Mouse (Mus musculus) thymus, adult 2 months (tissue): ENCODE results near the gene Dcdc2b. TPM values are rescaled to one million over a fixed set of nuclear protein-coding genes. Genes with fewer than 3 reads are reported as not detected.

ENCODE experiments used
- DNase-seq: peaks from one replicate; pipeline ENCODE4 v3.0.0; 2021
- H3K27ac ChIP-seq: fragments of 200-500 bp; 2 replicates; pipeline ENCODE4 v1.5.1; 2012; ENCODE audit warnings: low read length, control low read depth; ENCODE audit not compliant: control insufficient read depth, insufficient read depth
- H3K27me3 ChIP-seq: fragments of 200-500 bp; 2 replicates; pipeline ENCODE4 v1.6.1; 2012; ENCODE audit warnings: mild to moderate bottlenecking, low read length, moderate library complexity, mixed read lengths; ENCODE audit not compliant: control insufficient read depth, insufficient read depth
- H3K36me3 ChIP-seq: fragments of 200-500 bp; 2 replicates; pipeline ENCODE4 v1.6.1; 2012; ENCODE audit warnings: mild to moderate bottlenecking, low read length, moderate library complexity; ENCODE audit not compliant: control insufficient read depth, insufficient read depth
- H3K4me1 ChIP-seq: fragments of 200-500 bp; replicated peaks from 2 replicates; pipeline ENCODE4 v1.6.1; 2012; ENCODE audit warnings: low read length; ENCODE audit not compliant: control insufficient read depth, insufficient read depth
- H3K4me3 ChIP-seq: fragments of 200-500 bp; 2 replicates; pipeline ENCODE4 v1.5.1; 2012; ENCODE audit warnings: mild to moderate bottlenecking, low read length, control low read depth, moderate library complexity; ENCODE audit not compliant: control insufficient read depth, insufficient read depth
- CTCF ChIP-seq: fragments of 200-500 bp; IDR thresholded peaks from 2 replicates; pipeline ENCODE4 v1.5.1; 2012; ENCODE audit warnings: mild to moderate bottlenecking, control low read depth, low read length, moderate library complexity, borderline replicate concordance; ENCODE audit not compliant: control insufficient read depth, poor library complexity, insufficient read depth; ENCODE audit errors: extremely low read depth
- POLR2A ChIP-seq: fragments of 200-500 bp; IDR thresholded peaks from 2 replicates; pipeline ENCODE4 v1.6.1; 2012; ENCODE audit warnings: mild to moderate bottlenecking, low read length, control low read depth, moderate library complexity; ENCODE audit not compliant: control insufficient read depth, poor library complexity, insufficient read depth; ENCODE audit errors: extremely low read depth
- WGBS: fragments of 180-500 bp; shearing (Covaris S2); methylation state at CpG from one replicate; pipeline ENCODE4 v1.1.7; 2018; 5-methylcytosine and 5-hydroxymethylcytosine counted together
- polyA plus RNA-seq: library from polyadenylated mRNA; depleted of rRNA; stranded (reverse); fragments of >200 nt; gene quantifications from 2 replicates; pipeline ENCODE4 v1.2.3, GENCODE M21; 2012; rRNA removed

Dcdc2b gene
- polyA plus RNA-seq, 1 experiment, result 7.0 TPM

DNA sequence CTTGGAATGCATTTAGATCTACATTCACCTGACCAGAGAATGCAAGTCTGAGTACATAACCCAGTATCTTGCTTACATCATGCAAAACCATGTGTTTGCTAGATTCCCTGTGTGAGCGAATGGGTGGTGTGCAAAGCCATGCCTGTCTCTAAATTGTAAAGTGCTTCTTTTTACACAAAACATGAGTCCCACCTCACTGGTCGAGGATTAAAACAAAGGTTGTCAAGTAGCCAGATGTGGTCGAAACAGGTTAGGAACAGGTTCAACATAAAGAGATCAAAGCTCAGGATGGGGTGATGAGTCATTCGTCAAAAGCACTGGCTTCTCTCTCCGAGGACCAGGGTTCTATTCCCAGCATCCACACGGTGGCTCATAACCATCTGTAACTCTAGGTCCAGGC, 48.9 kb downstream of the Dcdc2b start:
- H3K4me1 ChIP-seq, result peaks cover 53% of the 10 kb centered on the region
- H3K36me3 ChIP-seq, result peaks cover 20% of the 10 kb centered on the region
- H3K4me3 ChIP-seq, result no peak overlapping the region
- no peak overlapping the region for H3K27ac ChIP-seq
- DNase-seq, result no peak
- H3K27me3 ChIP-seq, result no peaks in the 10 kb centered on the region
- WGBS, result 49% methylated on average over 6 of the region's 6 CpGs
- TF ChIP-seq POLR2A (no peak), CTCF (no peak)

DNA sequence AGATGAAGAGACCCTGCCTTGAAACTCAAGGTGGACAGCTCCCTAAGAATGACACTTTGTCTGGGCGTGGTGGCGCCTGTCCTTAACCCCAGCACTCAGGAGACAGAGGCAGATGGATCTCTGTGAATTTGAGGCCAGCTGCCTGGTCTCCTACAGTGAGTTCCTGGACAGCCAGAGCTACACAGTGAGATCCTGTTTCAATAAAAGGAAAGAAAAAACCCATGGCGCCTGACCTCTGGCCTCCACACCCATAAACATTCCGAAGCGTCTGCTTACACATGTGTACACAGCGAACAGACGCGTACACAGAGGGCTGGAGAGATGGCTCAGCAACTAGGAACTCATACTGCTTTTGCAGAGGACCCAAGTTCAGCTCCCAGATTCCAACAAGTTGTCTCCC, 50.3 kb downstream of the Dcdc2b start:
- TF ChIP-seq CTCF (no peak), POLR2A (no peak)
- 92% methylated on average over 8 of the region's 8 CpGs for WGBS

DNA sequence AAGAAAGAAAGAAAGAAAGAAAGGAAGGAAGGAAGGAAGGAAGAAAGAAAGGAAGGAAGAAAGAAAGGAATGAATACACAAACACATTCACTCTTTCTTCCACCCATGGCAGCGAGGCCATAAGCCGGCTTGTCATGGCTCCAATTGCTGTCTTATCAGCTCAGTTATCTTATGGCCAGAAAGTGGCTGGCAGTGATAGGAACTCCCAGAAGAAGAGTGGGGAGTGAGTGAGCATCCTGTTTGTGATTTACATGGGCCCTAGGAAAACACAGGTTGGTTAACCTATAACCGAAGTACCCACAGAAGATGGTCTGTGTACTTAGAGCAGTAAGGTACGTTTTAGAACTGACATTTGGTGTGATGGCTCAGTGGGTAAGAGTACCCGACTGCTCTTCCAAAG, 52.9 kb downstream of the Dcdc2b start:
- peaks cover 39% of the 10 kb centered on the region for H3K4me1 ChIP-seq
- no peak overlapping the region for H3K27ac ChIP-seq
- 88% methylated on average over 5 of the region's 5 CpGs for WGBS
- TF ChIP-seq POLR2A, result no peak
- TF ChIP-seq CTCF, result no peak
- DNase-seq, result no peak
- H3K4me3 ChIP-seq, result no peak overlapping the region
- H3K27me3 ChIP-seq, result no peaks in the 10 kb centered on the region
- peaks cover 28% of the 10 kb centered on the region for H3K36me3 ChIP-seq

More for the DNA sequence above, 50.3 kb downstream of the Dcdc2b start:
- DNase-seq, result no peak
- H3K4me1 ChIP-seq, result peaks cover 53% of the 10 kb centered on the region
- no peak overlapping the region for H3K4me3 ChIP-seq
- peaks cover 25% of the 10 kb centered on the region for H3K36me3 ChIP-seq
- 0 out of 2 replicates have a peak overlapping the region, but pooled peaks have one; percentile 9 for H3K27ac ChIP-seq
- no peaks in the 10 kb centered on the region for H3K27me3 ChIP-seq

Other genes with a start within 250 kb of the Dcdc2b start
- gene Zbtb8a, start 236.1 kb downstream of the Dcdc2b start, polyA plus RNA-seq, result 3.3 and 3.6 TPM in 2 replicates
- 0.20 and 0.36 TPM in 2 replicates for gene Zbtb8b, start 173.4 kb downstream of the Dcdc2b start, polyA plus RNA-seq
- gene Bsdc1, start 152.7 kb downstream of the Dcdc2b start, polyA plus RNA-seq, result 21.5 and 27.1 TPM in 2 replicates
- not detected in 2 replicates for gene Tssk3, start 123.2 kb downstream of the Dcdc2b start, polyA plus RNA-seq
- gene Fam229a, start 123.1 kb downstream of the Dcdc2b start, polyA plus RNA-seq, result 0.92 and 1.1 TPM in 2 replicates
- gene Marcksl1, start 100.7 kb downstream of the Dcdc2b start, polyA plus RNA-seq, result 152 and 190 TPM in 2 replicates
- gene Hdac1, start 71.5 kb downstream of the Dcdc2b start, polyA plus RNA-seq, result 198 and 201 TPM in 2 replicates
- gene Lck, start 40.6 kb downstream of the Dcdc2b start, polyA plus RNA-seq, result 1,584 and 1,845 TPM in 2 replicates
- 2.6 and 3.0 TPM in 2 replicates for gene Fam167b, start 35.7 kb downstream of the Dcdc2b start, polyA plus RNA-seq
- 331 and 350 TPM in 2 replicates for gene Eif3i, start 13.6 kb downstream of the Dcdc2b start, polyA plus RNA-seq
- gene Tmem234, start 13.6 kb downstream of the Dcdc2b start, polyA plus RNA-seq, result 243 and 257 TPM in 2 replicates
- gene Iqcc, start 4.8 kb upstream of the Dcdc2b start, polyA plus RNA-seq, result 73.8 and 78.8 TPM in 2 replicates
- gene Ccdc28b, start 9.7 kb upstream of the Dcdc2b start, polyA plus RNA-seq, result 34.8 and 35.3 TPM in 2 replicates
- gene Txlna, start 26.8 kb upstream of the Dcdc2b start, polyA plus RNA-seq, result 70.1 and 70.8 TPM in 2 replicates
- gene Kpna6, start 58.5 kb upstream of the Dcdc2b start, polyA plus RNA-seq, result 32.5 and 34.2 TPM in 2 replicates
- 68.1 and 69.6 TPM in 2 replicates for gene Tmem39b, start 82.6 kb upstream of the Dcdc2b start, polyA plus RNA-seq
- 126 and 209 TPM in 2 replicates for gene Khdrbs1, start 128.0 kb upstream of the Dcdc2b start, polyA plus RNA-seq
- gene Ptp4a2, start 197.0 kb upstream of the Dcdc2b start, polyA plus RNA-seq, result 59.5 and 71.6 TPM in 2 replicates